Mouse (Mus musculus) kidney, postnatal 10 days (tissue): ENCODE measurements at regions not wholly inside any gene's neighbourhood (a gene's known extent, or its start where the extent isn't known, plus 50 kb on each side); places are given as distances from the start of the nearest gene placed in this dataset.

Experiments used
- DNase-seq: peaks from one replicate; pipeline ENCODE4 v3.0.0; 2021; ENCODE audit warnings: mixed read lengths

GRCm38 (mm10) chr4:140307481-140307880 is 60.9 kb upstream of the Igsf21 start:
- DNase-seq = no peak

GRCm38 (mm10) chr4:140304960-140305359 is 58.4 kb upstream of the Igsf21 start:
- DNase-seq = no peak

- no peak for DNase-seq
Observed at GRCm38 (mm10) chr4:140301661-140302060, 55.1 kb upstream of the Igsf21 start.

GRCm38 (mm10) chr4:140297912-140298620 is 51.5 kb upstream of the Igsf21 start:
- DNase-seq = no peak
